Mouse (Mus musculus) embryonic stem cell, embryonic (primary cell): ENCODE results near the gene Gpr37l1.

Experiments used
- CTCF ChIA-PET, 4 experiments: fragments of 300-600 bp in 2 of 4; fragments of 350-600 bp in 2 of 4; sonication (Branson Sonifier 250); formaldehyde crosslinking; loops; one replicate each; lab custom pipeline; 2022; ENCODE audit warnings: inconsistent platforms in 2 of 4; lab: Charles Lee
- POLR2A ChIA-PET, 4 experiments: fragments of 300-600 bp in 2 of 4; fragments of 350-600 bp in 2 of 4; sonication (Branson Sonifier 250); formaldehyde crosslinking; loops; one replicate each; lab custom pipeline; 2022; ENCODE audit warnings: antibody characterized with exemption in 4 of 4, inconsistent platforms in 1 of 4; lab: Charles Lee

Gpr37l1 gene

DNA sequence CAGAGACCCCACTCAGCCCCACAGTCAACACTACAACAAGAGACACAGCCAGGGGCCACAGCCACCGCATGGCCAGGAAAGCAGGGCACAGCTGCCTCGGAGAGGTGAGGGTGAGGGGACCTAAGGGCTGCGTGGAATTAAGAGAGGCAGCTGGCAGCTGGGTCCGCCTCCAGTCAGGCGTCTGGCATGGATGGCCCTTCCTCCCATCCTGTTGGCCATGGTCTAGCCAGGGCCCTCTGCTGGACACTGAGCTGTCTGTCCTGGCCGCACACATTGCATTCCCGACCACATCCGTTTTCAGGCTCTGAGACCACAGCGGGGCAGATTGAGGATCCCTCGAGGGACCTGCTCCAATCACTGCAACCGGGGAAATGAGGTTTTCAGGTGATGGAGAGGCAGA is at the start of gene Gpr37l1:
Gpr37l1 (minus strand) TSS at position 247 of the 400 bp plus-strand sequence.
- CTCF ChIA-PET, result interaction anchor here (0.6 to 1.6 kb wide), 5 partner anchors 13 to 95 kb away, joined by 3 to 7 read pairs (median 5); no protein-coding TSS in a partner anchor
- POLR2A ChIA-PET, result interaction anchor here in 3 of 4 experiments (0.6 to 3.0 kb wide), 11 partner anchors 9 to 415 kb away, joined by 3 to 10 read pairs (median 5); partner anchors contain the start of gene Elf3 (in 1 of the 3)

GRCm38 (mm10) chr1:135213772-135214640 is 46.5 kb upstream of the Gpr37l1 start:
- POLR2A ChIA-PET, result interaction anchor here (0.7 to 7.5 kb wide), 24 partner anchors 8 to 70 kb away, joined by 3 to 75 read pairs (median 4); partner anchors contain the start of genes Elf3 (in 1 of the 4) and Rnpep (in 1 of the 4)
- CTCF ChIA-PET, result no interaction called here

DNA sequence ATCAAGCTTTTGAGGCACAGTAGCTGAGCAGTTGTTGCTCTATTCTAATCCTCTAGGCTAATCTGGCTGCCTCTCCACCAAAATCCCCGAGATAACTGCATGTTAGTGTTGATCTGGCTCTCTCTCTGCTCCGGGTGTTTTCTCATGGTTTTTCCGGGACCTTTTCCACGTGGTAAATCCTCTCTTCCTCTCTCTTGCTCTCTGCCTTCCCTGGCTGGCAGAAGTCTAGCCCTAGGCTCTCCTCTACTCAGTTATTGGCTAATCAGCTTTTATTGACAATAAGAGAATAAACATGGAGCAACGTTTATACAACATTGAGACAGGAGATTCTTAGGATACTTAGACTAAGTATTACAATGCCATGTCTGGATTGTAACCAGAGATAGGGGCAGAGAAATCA is 42.9 kb upstream of the Gpr37l1 start:
- ChIA-PET CTCF (interaction anchor here in 1 of 4 experiments (0.6 kb wide), 1 partner anchor 134 kb away, joined by 3 read pairs; no protein-coding TSS in a partner anchor), POLR2A (interaction anchor here in 3 of 4 experiments (0.8 to 7.5 kb wide), 16 partner anchors 8 to 65 kb away, joined by 3 to 78 read pairs (median 6); partner anchors contain the start of gene Elf3 (in 1 of the 3))

- ChIA-PET POLR2A (interaction anchor here in 3 of 4 experiments (0.6 to 7.5 kb wide), 29 partner anchors 8 to 409 kb away, joined by 3 to 78 read pairs (median 4); partner anchors contain the start of genes Elf3 (in 1 of the 3) and Rnpep (in 1 of the 3)), CTCF (interaction anchor here in 2 of 4 experiments (0.8 to 1.2 kb wide), 3 partner anchors 10 to 53 kb away, joined by 3 to 4 read pairs (median 3); no protein-coding TSS in a partner anchor)
Observed at GRCm38 (mm10) chr1:135208716-135209115, 41.2 kb upstream of the Gpr37l1 start.

- POLR2A ChIA-PET, result interaction anchor here in 3 of 4 experiments (0.8 to 6.0 kb wide), 19 partner anchors 8 to 52 kb away, joined by 3 to 78 read pairs (median 6); partner anchors contain the start of gene Elf3 (in 1 of the 3)
- CTCF ChIA-PET, result interaction anchor here in 3 of 4 experiments (0.5 to 1.6 kb wide), 5 partner anchors 11 to 825 kb away, joined by 3 to 6 read pairs (median 3); no protein-coding TSS in a partner anchor
Observed at GRCm38 (mm10) chr1:135206586-135207339, 39.3 kb upstream of the Gpr37l1 start.

DNA sequence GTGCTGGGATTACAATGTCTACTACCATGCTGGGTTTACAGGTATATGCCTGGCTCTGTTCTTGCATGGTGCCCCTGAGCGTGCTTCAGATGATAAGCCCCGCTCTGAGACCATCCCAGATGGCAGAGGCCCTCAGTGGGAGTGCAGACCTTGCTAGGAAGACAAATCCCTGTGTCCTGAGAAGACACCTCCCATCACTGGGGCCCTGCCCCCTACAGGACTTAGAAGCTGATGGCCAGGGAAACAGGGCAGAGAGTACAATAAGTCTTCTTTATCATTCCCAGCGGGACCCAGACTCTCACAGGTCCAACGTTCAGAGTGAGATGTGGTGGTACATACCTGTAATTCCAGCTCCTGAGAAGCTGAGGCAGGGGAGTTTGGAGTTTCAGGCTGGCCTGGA is 37.8 kb upstream of the Gpr37l1 start:
- CTCF ChIA-PET, result interaction anchor here (0.5 to 2.0 kb wide), 8 partner anchors 33 to 459 kb away, joined by 3 to 6 read pairs (median 3); no protein-coding TSS in a partner anchor

DNA sequence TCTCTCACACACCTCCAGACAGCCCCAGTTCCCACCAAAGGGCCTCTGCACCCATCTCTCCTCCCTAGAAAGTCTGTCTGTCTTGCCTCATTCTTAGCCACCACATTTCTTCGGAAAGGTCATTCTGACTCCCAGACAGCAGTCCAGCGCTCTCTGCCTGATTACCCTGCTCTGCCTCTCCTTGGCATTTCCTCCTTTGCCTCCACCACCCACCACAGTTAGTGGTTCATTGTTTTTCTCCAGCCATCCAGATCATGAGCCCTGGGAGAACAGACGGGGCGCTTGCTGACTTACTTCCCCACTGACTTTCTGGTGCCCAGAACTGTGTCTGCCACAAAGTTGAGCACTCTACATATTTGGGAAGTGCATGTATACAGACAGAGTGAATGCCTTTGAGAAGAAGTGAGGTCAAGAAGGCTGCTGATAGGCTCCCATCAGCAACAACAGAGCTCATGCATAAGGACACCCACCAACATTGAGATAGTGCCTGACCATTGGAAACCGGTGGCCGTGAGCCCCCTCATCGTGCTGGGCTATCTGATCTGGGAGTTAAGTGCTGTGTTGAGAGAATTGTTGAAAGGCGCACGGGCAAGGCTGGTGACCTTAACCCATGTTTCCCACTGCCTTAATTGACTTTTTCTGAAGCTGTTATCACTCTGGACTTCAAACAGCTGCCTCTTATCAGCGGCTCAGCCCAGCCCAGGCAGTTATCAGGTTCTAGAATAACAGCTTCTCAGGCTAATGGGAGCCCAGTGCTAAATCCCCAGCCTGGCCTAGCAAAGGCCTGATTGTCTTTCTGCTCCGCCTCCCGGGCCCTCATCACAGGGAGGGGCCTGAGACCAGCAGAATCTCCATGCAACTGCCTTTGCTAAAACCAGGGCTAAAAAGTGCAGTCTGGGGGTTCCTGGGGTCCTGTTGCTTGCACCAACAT is 37.0 kb upstream of the Gpr37l1 start:
- CTCF ChIA-PET, result interaction anchor here (0.6 to 2.0 kb wide), 6 partner anchors 32 to 460 kb away, joined by 3 to 6 read pairs (median 3); no protein-coding TSS in a partner anchor
- POLR2A ChIA-PET, result interaction anchor here in 2 of 4 experiments (0.6 to 3.2 kb wide), 18 partner anchors 8 to 109 kb away, joined by 3 to 23 read pairs (median 4); partner anchors contain the start of genes Elf3 (in 1 of the 2) and Timm17a (in 1 of the 2)

More for the DNA sequence above, 37.8 kb upstream of the Gpr37l1 start:
- POLR2A ChIA-PET, result interaction anchor here in 3 of 4 experiments (0.6 to 5.0 kb wide), 21 partner anchors 8 to 339 kb away, joined by 3 to 23 read pairs (median 4); partner anchors contain the start of genes Elf3 (in 2 of the 3) and Timm17a (in 1 of the 3)

DNA sequence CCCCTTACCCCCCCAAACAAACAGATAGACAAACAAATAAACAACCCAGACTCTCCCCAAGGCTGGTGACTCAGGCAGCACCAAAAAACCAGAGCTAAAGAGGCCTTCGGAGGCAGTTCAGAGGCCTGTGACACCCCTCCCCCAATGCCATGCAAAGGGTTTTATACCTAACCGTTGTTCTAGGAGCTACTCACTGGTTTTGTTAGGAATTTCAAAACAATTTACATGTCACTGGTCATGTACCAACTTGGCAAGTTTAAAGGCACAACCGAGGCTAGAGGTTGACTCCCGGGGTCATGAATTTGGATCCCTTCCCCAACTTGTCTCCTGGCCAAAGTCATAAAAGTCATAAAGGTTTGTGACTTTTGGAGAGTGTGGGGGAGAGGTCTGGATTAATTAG is 32.9 kb upstream of the Gpr37l1 start:
- POLR2A ChIA-PET, result interaction anchor here (0.6 to 7.7 kb wide), 37 partner anchors 8 to 532 kb away, joined by 3 to 152 read pairs (median 6); partner anchors contain the start of gene Elf3 (in 2 of the 4)
- CTCF ChIA-PET, result interaction anchor here (0.6 to 1.3 kb wide), 10 partner anchors 11 to 67 kb away, joined by 3 to 9 read pairs (median 4); no protein-coding TSS in a partner anchor

GRCm38 (mm10) chr1:135199014-135199819 is 31.7 kb upstream of the Gpr37l1 start:
- ChIA-PET CTCF (interaction anchor here in 3 of 4 experiments (0.5 to 1.7 kb wide), 19 partner anchors 9 to 865 kb away, joined by 3 to 11 read pairs (median 4); partner anchors contain the start of gene Elf3 (in 1 of the 3)), POLR2A (interaction anchor here (0.6 to 7.7 kb wide), 92 partner anchors 8 to 1532 kb away, joined by 3 to 152 read pairs (median 5); partner anchors contain the start of genes Elf3 (in 2 of the 4), Phlda3 (in 1 of the 4), Ppp1r12b (in 1 of the 4) and Timm17a (in 1 of the 4))

GRCm38 (mm10) chr1:135198412-135198811 is 30.9 kb upstream of the Gpr37l1 start:
- ChIA-PET CTCF (interaction anchor here in 3 of 4 experiments (0.6 to 1.7 kb wide), 13 partner anchors 10 to 583 kb away, joined by 3 to 11 read pairs (median 3); partner anchors contain the start of gene Elf3 (in 1 of the 3)), POLR2A (interaction anchor here (0.6 to 7.7 kb wide), 81 partner anchors 7 to 1873 kb away, joined by 3 to 152 read pairs (median 5); partner anchors contain the start of genes Elf3 (in 2 of the 4), Ppp1r12b (in 1 of the 4) and Timm17a (in 1 of the 4))

- ChIA-PET CTCF (interaction anchor here in 1 of 4 experiments (1.3 to 1.4 kb wide), 2 partner anchors 11 to 24 kb away, joined by 3 to 5 read pairs; no protein-coding TSS in a partner anchor), POLR2A (interaction anchor here in 3 of 4 experiments (0.5 to 7.7 kb wide), 32 partner anchors 9 to 184 kb away, joined by 3 to 152 read pairs (median 5); partner anchors contain the start of gene Elf3 (in 3 of the 3))
Observed at GRCm38 (mm10) chr1:135195907-135196440, 28.5 kb upstream of the Gpr37l1 start.

GRCm38 (mm10) chr1:135194335-135194734 is 26.9 kb upstream of the Gpr37l1 start:
- ChIA-PET CTCF (interaction anchor here in 2 of 4 experiments (0.6 to 2.0 kb wide), 3 partner anchors 22 to 618 kb away, joined by 4 to 7 read pairs (median 4); no protein-coding TSS in a partner anchor), POLR2A (interaction anchor here in 3 of 4 experiments (0.9 to 2.5 kb wide), 21 partner anchors 8 to 65 kb away, joined by 3 to 22 read pairs (median 6); partner anchors contain the start of gene Elf3 (in 1 of the 3))

- CTCF ChIA-PET, result interaction anchor here in 1 of 4 experiments (1.4 kb wide), 1 partner anchor 17 kb away, joined by 5 read pairs; no protein-coding TSS in a partner anchor
Observed at GRCm38 (mm10) chr1:135189186-135189585, 21.7 kb upstream of the Gpr37l1 start.

DNA sequence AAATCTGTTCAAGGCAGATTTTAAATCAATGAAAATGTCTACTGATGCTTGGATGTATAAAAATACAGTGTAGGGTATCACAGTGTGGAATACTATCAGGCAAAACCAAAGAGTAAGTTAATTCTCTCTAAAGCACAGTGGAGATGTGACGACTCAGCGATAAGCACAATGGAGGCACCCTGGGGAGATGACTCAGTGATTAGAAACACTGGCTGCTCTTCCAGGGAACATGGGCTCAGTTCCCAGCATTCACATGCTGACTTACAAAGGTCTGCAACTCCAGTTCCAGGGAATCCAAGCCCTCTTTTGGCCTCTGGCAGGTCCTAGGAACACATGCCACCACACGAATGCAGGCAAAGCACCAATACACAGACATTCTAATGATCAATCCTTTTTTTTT is 20.7 kb upstream of the Gpr37l1 start:
- POLR2A ChIA-PET, result interaction anchor here in 3 of 4 experiments (0.9 to 7.9 kb wide), 9 partner anchors 11 to 74 kb away, joined by 3 to 147 read pairs (median 8); partner anchors contain the start of gene Elf3 (in 1 of the 3)

More at GRCm38 (mm10) chr1:135189186-135189585, 21.7 kb upstream of the Gpr37l1 start:
- POLR2A ChIA-PET, result interaction anchor here (0.7 to 5.1 kb wide), 18 partner anchors 9 to 73 kb away, joined by 3 to 46 read pairs (median 5); partner anchors contain the start of gene Elf3 (in 1 of the 4)

More for the DNA sequence above, 20.7 kb upstream of the Gpr37l1 start:
- CTCF ChIA-PET, result interaction anchor here in 1 of 4 experiments (1.4 kb wide), 1 partner anchor 16 kb away, joined by 5 read pairs; no protein-coding TSS in a partner anchor
